Mouse (Mus musculus) heart, postnatal 0 days (tissue): ENCODE results near the gene Brpf1. TPM values are rescaled to one million over a fixed set of nuclear protein-coding genes. Genes with fewer than 3 reads are reported as not detected.

ENCODE experiments used
- ATAC-seq: fragments of 200-750 bp; cut with Nextera tagmentation; 2 replicates; pipeline ENCODE4 v1.8.0; 2017; ENCODE audit warnings: low read depth, moderate number of reproducible peaks, moderate library complexity; ENCODE audit not compliant: insufficient read depth
- DNase-seq: peaks from one replicate; pipeline ENCODE4 v3.0.0-alpha.2; 2016; ENCODE audit warnings: low spot score
- H3K27ac ChIP-seq: fragments of 300-500 bp; sonication (generic); 2 replicates; pipeline ENCODE4 v1.5.1; 2014; ENCODE audit warnings: low read depth, mild to moderate bottlenecking
- H3K27me3 ChIP-seq: fragments of 300-500 bp; sonication (generic); 2 replicates; pipeline ENCODE4 v1.6.1; 2014; ENCODE audit warnings: low read length, mixed read lengths; ENCODE audit not compliant: control insufficient read depth, insufficient read depth
- H3K36me3 ChIP-seq: fragments of 300-500 bp; sonication (generic); replicated peaks from 2 replicates; pipeline ENCODE4 v1.6.1; 2014; ENCODE audit warnings: low read length, mixed read lengths; ENCODE audit not compliant: control insufficient read depth, insufficient read depth
- H3K4me1 ChIP-seq: fragments of 300-500 bp; sonication (generic); 2 replicates; pipeline ENCODE4 v1.6.1; 2014; ENCODE audit warnings: antibody characterized with exemption; ENCODE audit not compliant: control insufficient read depth, insufficient read depth
- H3K4me2 ChIP-seq: fragments of 300-500 bp; sonication (generic); 2 replicates; pipeline ENCODE4 v1.6.1; 2014; ENCODE audit warnings: low read depth, mild to moderate bottlenecking, low read length, moderate library complexity
- H3K4me3 ChIP-seq: fragments of 300-500 bp; sonication (generic); 2 replicates; pipeline ENCODE4 v1.5.1; 2014; ENCODE audit warnings: low read depth, low read length
- H3K9ac ChIP-seq: fragments of 300-500 bp; sonication (generic); replicated peaks from 2 replicates; pipeline ENCODE4 v1.6.1; 2014; ENCODE audit warnings: low read depth, low read length, mixed read lengths
- H3K9me3 ChIP-seq: fragments of 300-500 bp; sonication (generic); replicated peaks from 2 replicates; pipeline ENCODE4 v1.6.1; 2016; ENCODE audit warnings: low read length; ENCODE audit not compliant: control insufficient read depth
- CTCF ChIP-seq: IDR thresholded peaks from 2 replicates; pipeline ENCODE4 v1.5.1; 2016; ENCODE audit warnings: antibody characterized with exemption, control low read depth, low read depth
- EP300 ChIP-seq: IDR thresholded peaks from 2 replicates; pipeline ENCODE4 v1.6.1; 2016; ENCODE audit warnings: antibody characterized with exemption, low read depth
- WGBS: fragments of 180-500 bp; shearing (Covaris S2); extraction: QIAGEN DNeasy Blood & Tissue Kit; methylation state at CpG from one replicate; pipeline ENCODE4 v1.1.7; 2014; 5-methylcytosine and 5-hydroxymethylcytosine counted together
- polyA plus RNA-seq: library from polyadenylated mRNA; unstranded; fragments of >200 nt; fragmentation: Nextera tagmentation; extraction: Ambion mirVana; gene quantifications from 2 replicates; pipeline ENCODE4 v1.2.1, GENCODE M21; 2015
- total RNA-seq: library from RNA; depleted of rRNA; stranded (reverse); fragments of >200 nt; gene quantifications from 2 replicates; pipeline ENCODE4 v1.2.3, GENCODE M21; 2014; ENCODE audit warnings: low replicate concordance

Gene Brpf1
- total and polyA plus RNA-seq, 2 experiments from 2014 or later = 6.4 to 15.2 TPM

GRCm38 (mm10) chr6:113307481-113308121, 664 bp downstream of the Brpf1 start:
- ATAC-seq = no peak
- Histone ChIP-seq H3K9me3 (no peaks in the 10 kb centered on the region), H3K4me2 (peak overlapping the region; percentile 91), H3K27ac (peak overlapping the region; percentile 99), H3K4me1 (peaks cover 14% of the 10 kb centered on the region), H3K36me3 (peaks cover 26% of the 10 kb centered on the region), H3K4me3 (peak overlapping the region; percentile 79), H3K9ac (peak overlapping the region; percentile 97), H3K27me3 (no peaks in the 10 kb centered on the region)
- DNase-seq = peak; percentile 10
- 0% methylated on average over 34 of the region's 34 CpGs for WGBS
- TF ChIP-seq EP300 = no peak
- TF ChIP-seq CTCF = no peak

- Histone ChIP-seq H3K4me2 (peak overlapping the region; percentile 91), H3K9ac (peak overlapping the region; percentile 97), H3K4me3 (peak overlapping the region; percentile 79), H3K36me3 (peaks cover 29% of the 10 kb centered on the region), H3K4me1 (peaks cover 19% of the 10 kb centered on the region), H3K9me3 (no peaks in the 10 kb centered on the region), H3K27me3 (no peaks in the 10 kb centered on the region), H3K27ac (peak overlapping the region; percentile 99)
- WGBS = 24% methylated on average over 5 of the region's 5 CpGs
- no peak for TF ChIP-seq EP300
- peak; percentile 38 for TF ChIP-seq CTCF
- ATAC-seq = no peak
- DNase-seq = no peak
Measured at GRCm38 (mm10) chr6:113308141-113308540, 1.2 kb downstream of the Brpf1 start.

DNA sequence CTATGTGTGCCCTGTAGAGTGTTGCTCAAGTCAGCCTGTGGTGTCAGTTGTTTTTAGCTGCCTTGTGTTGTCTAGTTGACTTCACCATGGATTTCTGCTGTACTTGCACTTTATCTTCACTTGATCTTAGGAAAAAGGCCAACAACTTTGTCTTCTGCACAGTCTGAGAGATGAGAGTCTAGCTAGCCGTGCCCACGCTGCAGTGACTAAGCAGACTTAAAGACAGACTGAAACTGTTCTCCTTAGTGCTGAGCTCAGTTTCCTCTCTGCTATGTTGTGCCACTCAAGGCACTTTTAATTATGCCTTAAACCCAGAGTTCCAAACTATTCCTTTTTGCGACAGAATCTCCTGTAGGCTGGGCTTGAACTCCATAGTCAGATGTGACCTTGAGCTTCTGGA, 9.0 kb downstream of the Brpf1 start:
- Histone ChIP-seq H3K4me1 (peaks cover 20% of the 10 kb centered on the region), H3K27ac (no peak overlapping the region), H3K9me3 (no peaks in the 10 kb centered on the region), H3K4me2 (no peak overlapping the region), H3K36me3 (peaks cover 85% of the 10 kb centered on the region), H3K9ac (no peak overlapping the region), H3K4me3 (no peak overlapping the region), H3K27me3 (no peaks in the 10 kb centered on the region)
- DNase-seq (no peak), ATAC-seq (no peak)
- TF ChIP-seq EP300 (no peak), CTCF (no peak)
- 90% methylated on average over 3 of the region's 3 CpGs for WGBS

- TF ChIP-seq EP300 (no peak), CTCF (no peak)
- ATAC-seq (peak; percentile 97), DNase-seq (peak; percentile 100)
- peak within 1 kb of the TSS; percentile 74 for H3K9ac ChIP-seq
- H3K4me3 ChIP-seq = peak within 1 kb of the TSS; percentile 55
- H3K4me2 ChIP-seq = peak within 1 kb of the TSS; percentile 88
- H3K27me3 ChIP-seq = no peaks in the 10 kb centered on the region
- H3K4me1 ChIP-seq = peaks cover 18% of the 10 kb centered on the region; the same call in 1 of the 2 replicates
- H3K36me3 ChIP-seq = peaks cover 37% of the 10 kb centered on the region
- no peaks in the 10 kb centered on the region for H3K9me3 ChIP-seq
- under 1% methylated on average over 51 of the region's 52 CpGs for WGBS
- peak within 1 kb of the TSS; percentile 87 for H3K27ac ChIP-seq
Measured at GRCm38 (mm10) chr6:113326533-113327315, 19.8 kb downstream of the Brpf1 start, which contains the start of gene Ogg1. Gene Ogg1, plus strand, starts transcription at chr6:113326972.

GRCm38 (mm10) chr6:113329396-113329795, 22.5 kb downstream of the Brpf1 start:
- WGBS = 71% methylated on average over 1 of the region's 1 CpGs
- TF ChIP-seq EP300 (no peak), CTCF (no peak)
- no peaks in the 10 kb centered on the region for H3K27me3 ChIP-seq

More at GRCm38 (mm10) chr6:113329396-113329795, 22.5 kb downstream of the Brpf1 start:
- Histone ChIP-seq H3K4me3 (no peak overlapping the region), H3K4me1 (peaks cover 24% of the 10 kb centered on the region; the same call in 1 of the 2 replicates), H3K9me3 (no peaks in the 10 kb centered on the region), H3K4me2 (no peak overlapping the region), H3K27ac (no peak overlapping the region), H3K36me3 (peaks cover 17% of the 10 kb centered on the region), H3K9ac (no peak overlapping the region)
- ATAC-seq (no peak), DNase-seq (no peak)
